Mouse (Mus musculus): Measurements from ENCODE around the gene Dnah6. TPM values are rescaled to one million over a fixed set of nuclear protein-coding genes. Genes with fewer than 3 reads are reported as not detected.

The Dnah6 gene
- polyA plus RNA-seq, 2 experiments: 0.04 to 0.06 TPM

DNA sequence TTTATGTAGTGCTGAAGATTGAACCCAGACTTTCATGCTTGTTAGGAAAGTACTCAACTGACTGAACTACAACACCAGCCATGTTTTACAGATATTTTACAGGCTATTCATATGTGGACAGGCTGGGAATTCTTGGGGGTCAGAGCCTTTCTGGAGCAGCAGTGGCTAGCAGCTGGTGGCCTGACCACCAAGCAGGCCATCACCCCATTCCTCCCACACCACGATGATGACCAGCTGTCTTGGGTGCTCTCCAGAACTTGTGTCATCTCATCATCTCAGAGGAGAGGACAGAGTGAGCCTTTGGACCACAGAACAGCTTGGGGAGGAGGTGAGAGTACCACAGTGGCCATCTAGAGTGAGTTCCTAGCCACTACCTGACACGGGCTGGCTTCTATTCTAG lies 244.6 kb downstream of the Dnah6 start:
- DNase-seq (ENCODE audit: low spot score) (no peak), ATAC-seq (ENCODE audit: low FRiP score, low read depth) (no peak)
- H3K4me3 ChIP-seq (replicated peaks; ENCODE audit: low read length): no peak overlapping the region
- H3K27me3 ChIP-seq (ENCODE audit: control insufficient read depth, insufficient read depth, low read length): no peaks in the 10 kb centered on the region
- no peaks in the 10 kb centered on the region for H3K9me3 ChIP-seq (ENCODE audit: control insufficient read depth, low read length)
- peaks cover 19% of the 10 kb centered on the region for H3K4me1 ChIP-seq (ENCODE audit: control insufficient read depth, insufficient read depth, low read length)
- H3K36me3 ChIP-seq (ENCODE audit: control insufficient read depth, insufficient read depth, low read length): no peaks in the 10 kb centered on the region
- no peak for TF ChIP-seq POLR2A (IDR thresholded peaks at IDR 0.05; ENCODE audit: borderline replicate concordance, extremely low read depth, insufficient read depth, insufficient read length)
- no peak overlapping the region for H3K9ac ChIP-seq (ENCODE audit: low read depth, low read length, severe bottlenecking)
- no peak overlapping the region for H3K27ac ChIP-seq (replicated peaks; ENCODE audit: low read depth, low read length)
- WGBS: 76% methylated on average over 2 of the region's 2 CpGs
- no peak overlapping the region for H3K4me2 ChIP-seq (replicated peaks; ENCODE audit: low read depth, low read length, severe bottlenecking)

DNA sequence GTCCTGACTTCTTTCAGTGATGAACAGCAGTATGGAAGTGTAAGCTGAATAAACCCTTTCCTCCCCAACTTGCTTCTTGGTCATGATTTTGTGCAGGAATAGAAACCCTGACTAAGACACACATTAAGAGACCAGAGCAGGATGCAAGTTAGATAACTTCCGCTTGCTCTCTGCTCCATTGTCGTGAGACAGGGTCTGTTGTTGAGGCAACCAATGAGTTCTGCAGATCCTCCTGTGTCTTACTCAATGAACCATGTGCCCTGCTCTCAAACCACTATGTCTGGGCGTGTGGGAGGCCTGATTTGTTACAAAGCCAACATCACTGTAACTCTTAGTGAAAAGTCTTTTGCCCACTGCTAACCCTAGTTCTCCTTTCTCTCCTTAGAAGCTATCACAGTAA lies 250.4 kb downstream of the Dnah6 start:
- no peak for DNase-seq (ENCODE audit: low spot score)
- Histone ChIP-seq H3K9me3 (ENCODE audit: control insufficient read depth, low read length) (no peaks in the 10 kb centered on the region), H3K4me3 (replicated peaks; ENCODE audit: low read length) (no peak overlapping the region), H3K36me3 (ENCODE audit: control insufficient read depth, insufficient read depth, low read length) (no peaks in the 10 kb centered on the region), H3K9ac (ENCODE audit: low read depth, low read length, severe bottlenecking) (no peak overlapping the region), H3K27me3 (ENCODE audit: control insufficient read depth, insufficient read depth, low read length) (no peaks in the 10 kb centered on the region), H3K4me2 (replicated peaks; ENCODE audit: low read depth, low read length, severe bottlenecking) (no peak overlapping the region), H3K4me1 (ENCODE audit: control insufficient read depth, insufficient read depth, low read length) (no peaks in the 10 kb centered on the region), H3K27ac (replicated peaks; ENCODE audit: low read depth, low read length) (no peak overlapping the region)
- 80% methylated on average over 3 of the region's 3 CpGs for WGBS
- no peak for ATAC-seq (ENCODE audit: low FRiP score, low read depth)
- TF ChIP-seq POLR2A (IDR thresholded peaks at IDR 0.05; ENCODE audit: borderline replicate concordance, extremely low read depth, insufficient read depth, insufficient read length): no peak

DNA sequence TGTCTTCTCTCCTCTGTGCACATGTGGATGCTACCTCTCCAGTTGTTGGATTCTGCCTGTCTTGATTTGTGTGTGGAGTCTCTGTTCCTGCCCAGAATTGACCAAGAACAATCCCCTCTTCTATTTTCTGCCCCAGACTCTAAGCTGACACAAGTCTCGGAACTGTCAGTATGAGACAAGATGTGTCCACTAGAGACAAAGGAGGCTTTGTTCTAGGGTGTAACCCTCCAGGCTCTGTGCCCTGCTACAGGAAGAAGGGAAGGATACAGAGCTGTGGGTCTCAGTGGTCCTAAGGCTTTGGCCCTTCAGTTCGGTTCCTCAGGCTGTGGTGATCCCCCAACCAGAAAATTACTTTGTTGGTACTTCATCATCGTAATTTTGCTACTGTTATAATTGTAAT lies 251.7 kb downstream of the Dnah6 start:
- TF ChIP-seq POLR2A (IDR thresholded peaks at IDR 0.05; ENCODE audit: borderline replicate concordance, extremely low read depth, insufficient read depth, insufficient read length): no peak
- no peak for DNase-seq (ENCODE audit: low spot score)
- Histone ChIP-seq H3K36me3 (ENCODE audit: control insufficient read depth, insufficient read depth, low read length) (no peaks in the 10 kb centered on the region), H3K4me1 (ENCODE audit: control insufficient read depth, insufficient read depth, low read length) (no peaks in the 10 kb centered on the region), H3K9ac (ENCODE audit: low read depth, low read length, severe bottlenecking) (no peak overlapping the region), H3K27ac (replicated peaks; ENCODE audit: low read depth, low read length) (no peak overlapping the region), H3K9me3 (ENCODE audit: control insufficient read depth, low read length) (no peaks in the 10 kb centered on the region), H3K4me2 (replicated peaks; ENCODE audit: low read depth, low read length, severe bottlenecking) (no peak overlapping the region), H3K4me3 (replicated peaks; ENCODE audit: low read length) (no peak overlapping the region), H3K27me3 (ENCODE audit: control insufficient read depth, insufficient read depth, low read length) (no peaks in the 10 kb centered on the region)
- 76% methylated on average over 3 of the region's 3 CpGs for WGBS
- ATAC-seq (ENCODE audit: low FRiP score, low read depth): no peak

Other genes starting within 250 kb of the Dnah6 start
- 103 and 110 TPM in 2 replicates for gene Suclg1, start 26.7 kb upstream of the Dnah6 start, polyA plus RNA-seq (2012; rRNA removed)
- gene Suclg1, start 26.7 kb upstream of the Dnah6 start, polyA plus RNA-seq (2014; fragmentation: Nextera tagmentation; extraction: Ambion mirVana): 162 and 166 TPM in 2 replicates
- not detected in 2 replicates for gene 4931417E11Rik, start 248.0 kb upstream of the Dnah6 start, polyA plus RNA-seq (2012; rRNA removed)
- not detected in 2 replicates for gene 4931417E11Rik, start 248.0 kb upstream of the Dnah6 start, polyA plus RNA-seq (2014; fragmentation: Nextera tagmentation; extraction: Ambion mirVana)